Mouse (Mus musculus): Measurements from ENCODE around the gene Slfn14. TPM values are rescaled to one million over a fixed set of nuclear protein-coding genes. Genes with fewer than 3 reads are reported as not detected.
A peak's percentile ranks its signal among the peaks of the same experiment; 100 is the strongest.

The Slfn14 gene
- polyA plus RNA-seq, 1 experiment from 2014 or later = 0.05 TPM

- Histone ChIP-seq H3K4me2 (replicated peaks) (no peak overlapping the region), H3K9ac (no peak overlapping the region), H3K27me3 (no peaks in the 10 kb centered on the region), H3K9me3 (replicated peaks) (no peaks in the 10 kb centered on the region), H3K4me1 (peaks cover 29% of the 10 kb centered on the region), H3K27ac (replicated peaks) (no peak overlapping the region), H3K36me3 (peaks cover 9% of the 10 kb centered on the region; the same call in 1 of the 2 replicates), H3K4me3 (replicated peaks) (no peak overlapping the region)
- ATAC-seq (ENCODE audit: insufficient number of reproducible peaks, low FRiP score, low TSS enrichment, low read depth) = no peak
- WGBS = 65% methylated on average over 2 of the region's 2 CpGs
Observed at GRCm38 (mm10) chr11:83301431-83301831, 14.9 kb upstream of the Slfn14 start.

GRCm38 (mm10) chr11:83299724-83300123 lies 13.2 kb upstream of the Slfn14 start:
- no peaks in the 10 kb centered on the region for H3K9me3 ChIP-seq (replicated peaks)
- H3K27me3 ChIP-seq = no peaks in the 10 kb centered on the region
- H3K9ac ChIP-seq = no peak overlapping the region
- H3K36me3 ChIP-seq = peaks cover 20% of the 10 kb centered on the region; the same call in 1 of the 2 replicates
- 0 out of 2 replicates have a peak overlapping the region, but pooled peaks have one; percentile 63 for H3K4me2 ChIP-seq (replicated peaks)
- H3K4me3 ChIP-seq (replicated peaks) = no peak overlapping the region
- ATAC-seq (ENCODE audit: insufficient number of reproducible peaks, low FRiP score, low TSS enrichment, low read depth) = no peak
- WGBS = 90% methylated on average over 9 of the region's 9 CpGs
- no peak overlapping the region for H3K27ac ChIP-seq (replicated peaks)
- H3K4me1 ChIP-seq = peaks cover 28% of the 10 kb centered on the region

- Histone ChIP-seq H3K27me3 (no peaks in the 10 kb centered on the region), H3K36me3 (peaks cover 23% of the 10 kb centered on the region; the same call in 1 of the 2 replicates), H3K4me1 (peaks cover 18% of the 10 kb centered on the region), H3K4me3 (replicated peaks) (peak within 1 kb of the TSS; percentile 83), H3K9ac (peak within 1 kb of the TSS; percentile 79), H3K27ac (replicated peaks) (peak within 1 kb of the TSS; percentile 92), H3K9me3 (replicated peaks) (no peaks in the 10 kb centered on the region), H3K4me2 (replicated peaks) (peak within 1 kb of the TSS; percentile 63)
- ATAC-seq (ENCODE audit: insufficient number of reproducible peaks, low FRiP score, low TSS enrichment, low read depth) = peak; percentile 91
- 2% methylated on average over 56 of the region's 56 CpGs for WGBS
Observed at GRCm38 (mm10) chr11:83298225-83299195, 12.0 kb upstream of the Slfn14 start, which contains the start of gene Ap2b1. Ap2b1 (plus strand) TSS chr11:83299024.

GRCm38 (mm10) chr11:83297816-83298215 lies 11.3 kb upstream of the Slfn14 start:
- Histone ChIP-seq H3K4me2 (replicated peaks) (peak overlapping the region; percentile 63), H3K9me3 (replicated peaks) (no peaks in the 10 kb centered on the region), H3K27me3 (no peaks in the 10 kb centered on the region), H3K4me1 (peaks cover 24% of the 10 kb centered on the region), H3K36me3 (peaks cover 23% of the 10 kb centered on the region; the same call in 1 of the 2 replicates), H3K9ac (0 out of 2 replicates have a peak overlapping the region, but pooled peaks have one; percentile 79), H3K4me3 (replicated peaks) (peak overlapping the region; percentile 83), H3K27ac (replicated peaks) (no peak overlapping the region)
- 72% methylated on average over 6 of the region's 6 CpGs for WGBS
- no peak for ATAC-seq (ENCODE audit: insufficient number of reproducible peaks, low FRiP score, low TSS enrichment, low read depth)

- Histone ChIP-seq H3K9me3 (replicated peaks) (no peaks in the 10 kb centered on the region), H3K27ac (replicated peaks) (no peak overlapping the region), H3K36me3 (peaks cover 23% of the 10 kb centered on the region; the same call in 1 of the 2 replicates), H3K4me2 (replicated peaks) (no peak overlapping the region), H3K27me3 (no peaks in the 10 kb centered on the region), H3K4me3 (replicated peaks) (no peak overlapping the region), H3K4me1 (peaks cover 23% of the 10 kb centered on the region), H3K9ac (no peak overlapping the region)
- WGBS = 96% methylated on average over 2 of the region's 2 CpGs
- ATAC-seq (ENCODE audit: insufficient number of reproducible peaks, low FRiP score, low TSS enrichment, low read depth) = no peak
Observed at GRCm38 (mm10) chr11:83294133-83294532, 7.6 kb upstream of the Slfn14 start.

GRCm38 (mm10) chr11:83293182-83293581 lies 6.7 kb upstream of the Slfn14 start:
- Histone ChIP-seq H3K4me3 (replicated peaks) (peak overlapping the region; percentile 71), H3K9me3 (replicated peaks) (no peaks in the 10 kb centered on the region), H3K27ac (replicated peaks) (no peak overlapping the region), H3K4me1 (peaks cover 22% of the 10 kb centered on the region), H3K36me3 (peaks cover 23% of the 10 kb centered on the region; the same call in 1 of the 2 replicates), H3K9ac (0 out of 2 replicates have a peak overlapping the region, but pooled peaks have one; percentile 65), H3K4me2 (replicated peaks) (peak overlapping the region; percentile 78), H3K27me3 (no peaks in the 10 kb centered on the region)
- WGBS = 91% methylated on average over 1 of the region's 1 CpGs
- no peak for ATAC-seq (ENCODE audit: insufficient number of reproducible peaks, low FRiP score, low TSS enrichment, low read depth)

- Histone ChIP-seq H3K27ac (replicated peaks) (0 out of 2 replicates have a peak overlapping the region, but pooled peaks have one; percentile 65), H3K27me3 (no peaks in the 10 kb centered on the region), H3K4me1 (peaks cover 12% of the 10 kb centered on the region), H3K4me3 (replicated peaks) (peak overlapping the region; percentile 71), H3K9ac (peak overlapping the region; percentile 65), H3K4me2 (replicated peaks) (peak overlapping the region; percentile 78), H3K9me3 (replicated peaks) (no peaks in the 10 kb centered on the region), H3K36me3 (peaks cover 19% of the 10 kb centered on the region; the same call in 1 of the 2 replicates)
- WGBS = 1% methylated on average over 5 of the region's 5 CpGs
- no peak for ATAC-seq (ENCODE audit: insufficient number of reproducible peaks, low FRiP score, low TSS enrichment, low read depth)
Observed at GRCm38 (mm10) chr11:83292251-83292587, 5.7 kb upstream of the Slfn14 start.

- H3K9me3 ChIP-seq (replicated peaks) = no peaks in the 10 kb centered on the region
- no peaks in the 10 kb centered on the region for H3K27me3 ChIP-seq
- peaks cover 10% of the 10 kb centered on the region for H3K4me1 ChIP-seq
- H3K27ac ChIP-seq (replicated peaks) = peak overlapping the region; percentile 87
- peak; percentile 99 for ATAC-seq (ENCODE audit: insufficient number of reproducible peaks, low FRiP score, low TSS enrichment, low read depth)
- H3K4me3 ChIP-seq (replicated peaks) = peak overlapping the region; percentile 71
- H3K4me2 ChIP-seq (replicated peaks) = peak overlapping the region; percentile 78
- peak overlapping the region; percentile 65 for H3K9ac ChIP-seq
- H3K36me3 ChIP-seq = peaks cover 16% of the 10 kb centered on the region; the same call in 1 of the 2 replicates
- under 1% methylated on average over 37 of the region's 38 CpGs for WGBS
Observed at GRCm38 (mm10) chr11:83291375-83292250, 5.1 kb upstream of the Slfn14 start.

- H3K4me1 ChIP-seq = peaks cover 10% of the 10 kb centered on the region
- H3K4me2 ChIP-seq (replicated peaks) = no peak overlapping the region
- no peak overlapping the region for H3K4me3 ChIP-seq (replicated peaks)
- WGBS = 73% methylated on average over 2 of the region's 2 CpGs
- no peak overlapping the region for H3K9ac ChIP-seq
- H3K27ac ChIP-seq (replicated peaks) = no peak overlapping the region
- 0 out of 2 replicates have a peak, but pooled peaks cover 3% of the 10 kb centered on the region for H3K36me3 ChIP-seq
- no peak for ATAC-seq (ENCODE audit: insufficient number of reproducible peaks, low FRiP score, low TSS enrichment, low read depth)
- no peaks in the 10 kb centered on the region for H3K27me3 ChIP-seq
- H3K9me3 ChIP-seq (replicated peaks) = no peaks in the 10 kb centered on the region
Observed at GRCm38 (mm10) chr11:83289633-83290032, 3.1 kb upstream of the Slfn14 start.

- ATAC-seq (ENCODE audit: insufficient number of reproducible peaks, low FRiP score, low TSS enrichment, low read depth) = no peak
- 87% methylated on average over 5 of the region's 5 CpGs for WGBS
- Histone ChIP-seq H3K4me1 (peaks cover 10% of the 10 kb centered on the region), H3K27me3 (no peaks in the 10 kb centered on the region), H3K9me3 (replicated peaks) (no peaks in the 10 kb centered on the region), H3K4me3 (replicated peaks) (no peak overlapping the region), H3K36me3 (0 out of 2 replicates have a peak, but pooled peaks cover under 1% of the 10 kb centered on the region), H3K27ac (replicated peaks) (no peak overlapping the region), H3K9ac (no peak overlapping the region), H3K4me2 (replicated peaks) (no peak overlapping the region)
Observed at GRCm38 (mm10) chr11:83289036-83289435, 2.5 kb upstream of the Slfn14 start.
